Mouse (Mus musculus) spleen, adult 12 weeks (tissue): Measurements from ENCODE around the gene Rae1.

Experiments used
- DNase-seq: peaks from one replicate; pipeline ENCODE4 v3.0.0; 2022; ENCODE audit warnings: low spot score

The Rae1 gene

DNA sequence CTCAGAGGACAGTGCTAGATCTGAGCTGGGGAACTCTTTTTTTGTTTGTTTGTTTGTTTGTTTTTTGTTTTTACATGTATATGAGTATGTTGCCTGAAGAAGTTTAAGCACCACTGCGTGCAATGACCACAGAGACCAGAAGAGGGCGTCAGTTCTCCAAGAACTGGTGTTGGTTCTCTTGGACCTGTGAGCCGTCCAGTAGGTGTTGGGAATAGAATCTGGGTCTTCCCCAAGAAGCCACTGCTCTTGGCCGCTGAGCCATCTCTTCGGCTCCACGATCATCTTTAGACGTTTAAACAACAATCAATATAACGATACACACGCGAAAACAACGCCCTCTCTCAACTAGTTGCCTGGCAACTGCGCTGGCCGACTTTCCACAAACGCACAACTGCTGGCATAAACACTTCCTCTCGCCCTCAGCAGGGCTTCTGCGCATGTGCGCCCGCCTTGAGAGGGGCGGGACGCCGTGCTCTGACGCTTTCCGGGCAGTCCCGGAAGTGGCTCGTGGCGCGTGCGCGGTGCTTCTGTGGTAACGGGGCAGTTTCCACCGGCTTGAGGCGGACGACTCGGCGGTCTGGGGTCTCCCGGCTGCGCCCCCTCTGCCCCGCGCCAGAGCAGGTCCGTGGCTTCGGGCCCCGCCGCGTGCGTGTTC lies at the start of gene Rae1:
TSS of gene Rae1 (plus strand) at position 488 of the 655 bp plus-strand sequence.
- peak; percentile 100 for DNase-seq

DNA sequence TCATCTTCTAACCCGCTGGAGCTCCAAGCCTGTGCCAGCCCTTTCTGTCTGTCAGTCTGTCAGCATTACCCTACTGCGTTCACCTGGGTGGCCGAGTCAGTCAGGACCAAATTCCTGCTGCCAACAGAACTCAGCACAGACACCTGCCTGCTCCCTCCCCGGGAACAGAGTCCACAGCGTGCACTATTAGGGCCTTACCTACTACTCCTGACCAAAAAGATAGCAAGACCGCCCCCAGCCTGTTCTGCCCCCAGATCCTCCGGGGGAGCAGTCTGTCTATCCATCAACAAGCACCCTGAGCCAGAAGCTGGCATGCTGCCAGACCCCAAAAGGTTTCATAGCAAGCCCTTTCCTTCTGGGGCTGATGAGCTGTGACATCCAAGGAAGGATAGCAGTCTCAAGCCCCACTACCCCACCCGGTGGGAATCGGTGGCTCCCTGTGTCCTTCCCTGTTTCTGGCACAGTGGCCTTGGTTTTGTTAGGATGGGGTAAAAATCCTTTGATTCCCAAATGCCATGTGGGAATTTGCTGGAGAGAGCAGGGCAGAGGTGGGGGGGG lies 49.7 kb upstream of the Rae1 start:
- no peak for DNase-seq

DNA sequence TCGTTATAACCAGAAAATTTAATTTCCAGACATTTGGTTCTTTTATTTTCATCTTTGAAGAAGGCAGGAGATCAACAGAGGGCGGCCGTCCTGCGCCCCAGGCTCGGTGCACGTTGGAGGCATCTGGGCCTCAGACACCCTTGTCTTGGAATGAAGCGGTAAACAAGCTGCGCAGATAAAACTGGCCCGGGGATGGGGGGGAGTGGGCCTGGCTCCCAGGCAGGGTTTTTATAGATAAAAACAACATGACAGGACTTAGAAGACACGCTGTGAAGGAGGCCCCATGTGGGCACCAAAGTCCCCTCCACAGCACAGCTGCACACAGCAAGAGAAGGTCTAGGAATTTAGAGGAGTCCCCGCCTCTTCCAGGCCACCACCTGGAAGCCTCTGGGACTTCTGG lies 49.2 kb upstream of the Rae1 start:
- no peak for DNase-seq

DNA sequence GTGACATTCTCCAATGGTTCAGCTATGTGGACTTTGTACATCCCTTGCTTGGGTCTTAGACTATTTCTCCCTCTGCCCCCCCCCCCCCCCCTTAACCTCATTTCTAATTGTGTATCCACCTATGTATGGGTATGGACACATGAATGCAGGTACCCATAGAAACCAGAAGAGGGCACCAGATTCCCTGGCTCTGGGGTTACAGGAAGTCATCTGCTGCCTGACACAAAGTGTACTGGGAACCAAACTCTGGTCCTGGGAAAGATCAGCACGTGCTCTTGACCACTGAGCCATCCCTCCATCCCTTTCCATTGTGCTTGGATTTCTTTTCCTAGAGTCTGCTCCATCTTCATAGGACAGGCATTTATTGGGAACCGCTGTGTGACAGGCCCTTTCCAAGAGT lies 47.9 kb upstream of the Rae1 start:
- DNase-seq = no peak

DNA sequence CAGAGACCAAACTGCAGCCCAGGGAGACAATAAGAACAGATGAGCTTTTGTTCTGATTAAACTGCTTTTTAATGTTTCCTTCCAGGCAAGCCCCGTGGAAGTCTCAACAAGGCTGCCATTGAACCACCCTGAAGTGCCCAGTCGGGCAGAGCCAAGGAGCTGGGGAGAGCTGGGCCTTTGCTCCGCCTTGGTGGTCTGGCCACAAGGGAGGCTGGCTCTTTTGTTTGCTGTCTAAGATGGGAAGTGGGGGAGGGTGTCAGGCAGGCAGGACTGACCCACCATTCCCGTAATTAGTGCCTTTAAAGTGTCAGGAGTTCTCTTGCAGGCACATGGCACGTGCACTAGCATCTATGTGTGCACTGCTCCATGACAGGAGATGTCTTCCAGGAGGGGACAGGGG lies 41.3 kb upstream of the Rae1 start:
- DNase-seq = no peak

DNA sequence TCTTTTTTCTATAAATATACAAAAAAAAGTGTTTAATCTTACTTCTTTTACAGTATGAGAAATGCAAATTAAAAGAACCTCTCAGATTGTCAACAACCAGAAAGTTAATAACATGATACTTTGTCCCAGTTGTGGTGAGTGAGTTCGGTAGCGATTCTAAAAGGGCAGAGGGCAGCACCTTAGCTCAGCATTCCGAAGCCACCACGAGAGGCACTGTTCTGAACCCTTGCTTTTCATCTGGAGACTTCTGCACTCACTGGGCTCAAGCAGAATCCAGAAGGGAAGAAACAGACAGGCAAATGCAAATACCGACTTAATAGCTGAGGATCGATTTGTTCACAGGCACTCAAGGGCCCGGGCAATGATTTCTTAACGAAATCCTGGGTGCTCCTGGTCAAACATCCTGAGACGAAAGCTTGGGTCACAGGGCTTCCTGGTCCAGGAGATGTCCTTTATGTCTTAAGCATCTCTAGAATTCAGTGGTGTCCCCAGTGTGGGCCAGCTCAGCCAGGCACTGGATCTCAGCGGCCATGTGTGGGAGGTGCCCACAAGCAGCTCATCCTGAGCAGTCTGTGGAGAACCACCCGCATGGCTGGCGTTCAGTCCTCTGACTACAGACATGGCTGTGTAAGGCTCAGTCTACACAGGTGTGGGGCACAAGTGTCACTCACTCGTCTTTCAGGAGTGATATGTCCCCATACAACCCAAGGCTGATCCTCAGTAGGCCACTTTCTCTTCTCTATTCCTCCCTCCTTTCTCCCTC lies 40.7 kb upstream of the Rae1 start:
- no peak for DNase-seq

DNA sequence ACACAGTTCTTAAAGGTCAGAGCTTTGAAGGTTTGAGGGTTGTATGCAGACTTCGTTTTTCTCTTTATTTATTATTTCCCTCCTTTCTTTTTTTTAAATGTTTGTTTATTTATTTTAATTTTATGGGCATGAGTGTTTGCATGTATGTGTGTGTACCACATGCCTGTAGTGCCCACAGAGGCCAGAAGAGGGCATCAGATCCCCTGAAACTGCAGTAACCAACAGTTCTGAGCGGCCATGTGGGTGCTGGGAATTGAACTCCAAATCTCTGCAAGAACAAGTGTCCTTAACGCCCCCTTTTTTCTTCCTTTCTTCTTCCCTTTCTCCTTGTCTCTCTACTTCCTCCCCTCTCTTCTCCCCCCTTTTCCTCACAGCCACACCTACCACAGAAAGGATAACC lies 39.6 kb upstream of the Rae1 start:
- DNase-seq = no peak

DNA sequence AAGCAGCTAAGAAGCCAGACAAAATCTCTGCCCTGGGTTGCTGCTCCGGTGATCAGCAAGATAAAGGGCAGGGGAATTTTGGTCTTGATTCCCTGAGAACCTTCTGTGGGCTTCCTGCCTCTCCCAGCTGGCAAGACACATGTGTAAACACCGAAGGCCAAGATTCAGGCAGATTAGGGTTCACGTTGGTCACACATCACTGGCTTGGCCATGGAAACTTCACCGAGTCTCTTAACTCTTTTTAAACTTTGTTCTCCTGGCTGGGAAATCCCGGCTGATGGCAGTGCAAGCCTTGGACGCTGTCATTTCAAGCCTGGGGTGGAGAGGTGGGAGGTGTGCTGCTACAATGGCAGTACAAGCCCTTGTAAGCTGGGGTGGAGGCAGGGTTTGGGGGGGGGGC lies 38.7 kb upstream of the Rae1 start:
- no peak for DNase-seq

DNA sequence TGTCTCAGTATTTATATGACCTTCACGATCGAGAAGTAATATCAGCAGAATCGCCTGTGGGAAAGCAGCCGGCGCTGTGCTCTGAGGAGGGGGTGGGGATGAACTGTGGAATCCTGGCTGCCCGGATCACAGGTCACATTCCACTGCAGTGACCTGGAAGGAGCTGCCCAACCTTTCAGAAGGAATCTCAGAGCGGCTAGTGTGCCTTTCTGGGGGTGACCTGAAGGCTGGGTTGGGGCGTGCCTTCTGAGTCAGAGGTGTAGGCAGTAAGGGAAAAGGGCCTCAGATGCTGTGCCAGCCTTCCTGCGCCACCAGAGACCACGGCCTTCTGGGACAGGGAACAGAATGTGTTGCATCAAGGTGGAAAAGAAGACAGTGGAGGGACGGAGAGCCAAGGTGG lies 34.7 kb upstream of the Rae1 start:
- DNase-seq = no peak

DNA sequence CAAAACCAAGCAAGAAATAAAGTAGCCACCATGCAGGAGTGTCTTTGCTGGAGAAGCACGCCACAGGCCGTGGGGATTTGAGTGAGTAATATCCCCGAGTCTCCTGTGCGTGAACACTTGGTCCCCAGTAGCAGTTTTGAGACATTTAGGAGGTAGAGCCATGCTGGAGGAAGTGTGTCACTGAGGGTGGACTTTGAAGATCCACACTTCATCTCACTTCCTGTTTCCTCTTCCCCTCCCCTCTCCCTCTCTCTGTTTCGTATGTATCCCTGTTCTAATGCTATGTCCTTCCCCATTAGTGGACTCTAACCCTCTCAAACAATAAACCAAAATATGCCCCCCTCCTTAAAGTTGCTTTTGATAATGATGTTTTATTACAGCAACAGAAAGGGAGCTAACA lies 33.4 kb upstream of the Rae1 start:
- no peak for DNase-seq

DNA sequence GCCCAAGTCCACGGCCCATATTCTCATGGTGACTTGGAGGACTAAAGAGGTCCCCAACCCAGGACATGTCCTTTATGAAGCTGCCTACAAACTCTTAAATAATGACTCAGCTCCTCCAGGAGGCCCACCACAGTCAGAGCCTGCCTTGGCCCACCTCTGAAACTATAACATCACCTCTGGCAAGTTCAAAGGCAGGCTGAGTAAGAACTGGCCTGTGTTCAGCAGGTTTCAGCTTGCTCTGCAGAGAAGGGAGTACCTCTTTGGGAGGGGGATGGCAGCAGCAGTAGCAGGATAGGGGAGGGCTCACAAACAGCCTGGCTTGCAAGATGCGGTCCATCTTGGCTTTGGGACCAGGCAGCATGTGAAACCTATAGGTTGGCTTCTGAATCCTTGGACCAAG lies 28.1 kb upstream of the Rae1 start:
- no peak for DNase-seq

DNA sequence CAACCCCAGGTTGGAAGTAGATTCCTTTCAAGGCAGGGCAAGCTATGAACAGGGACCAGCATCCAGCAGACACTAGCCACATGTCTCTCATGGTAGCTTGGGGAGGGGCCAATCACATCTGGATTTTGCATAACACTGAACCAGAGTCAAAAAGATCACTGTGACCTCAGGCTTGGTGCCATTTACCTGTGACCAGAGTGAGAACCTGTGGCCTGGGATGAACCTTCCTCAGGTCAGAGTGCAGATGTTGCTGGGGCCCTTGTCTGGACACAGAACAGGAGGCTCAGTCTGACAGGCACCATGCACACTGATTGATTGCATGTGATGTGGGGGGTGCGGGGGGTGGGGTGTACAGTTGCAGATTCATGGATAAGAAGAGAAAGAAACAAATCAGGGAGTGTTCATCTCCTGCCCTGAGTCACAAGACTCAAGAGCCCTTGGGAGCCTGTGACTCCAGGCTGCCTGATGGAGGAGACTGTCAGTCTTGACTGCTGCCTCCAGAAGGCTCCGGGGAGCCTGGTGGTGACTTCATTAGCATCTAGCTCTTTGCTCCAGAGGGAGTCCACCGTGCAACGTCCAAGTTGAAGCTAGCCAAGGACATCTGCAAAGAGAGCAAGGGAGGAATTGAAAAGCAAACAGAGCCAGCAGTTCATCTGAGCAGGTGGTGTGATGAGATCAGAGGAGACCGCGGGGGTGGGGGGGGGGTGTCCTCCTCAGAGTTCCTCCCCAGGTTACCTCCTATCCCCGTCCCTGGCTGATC lies 25.9 kb upstream of the Rae1 start:
- DNase-seq = no peak

DNA sequence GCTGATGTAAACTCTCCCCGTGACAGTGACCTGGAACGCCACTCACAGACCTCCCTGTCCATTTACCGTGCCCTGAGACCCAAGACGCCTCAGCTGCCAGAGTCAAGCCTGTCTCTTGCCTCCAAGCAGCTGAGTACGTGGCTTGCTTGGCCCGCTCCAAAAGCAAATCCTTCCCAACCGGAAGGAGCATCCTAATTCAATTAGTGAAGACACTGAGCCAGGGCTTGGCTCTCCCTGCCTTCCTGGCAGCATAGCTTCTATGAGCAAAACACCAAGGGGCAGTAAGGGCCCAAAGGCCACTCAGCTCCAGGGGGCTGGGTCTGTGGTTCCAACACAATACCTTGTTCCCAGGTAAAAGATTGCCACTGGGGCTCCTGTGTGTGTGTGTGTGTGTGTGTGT lies 25.2 kb upstream of the Rae1 start:
- DNase-seq = no peak

DNA sequence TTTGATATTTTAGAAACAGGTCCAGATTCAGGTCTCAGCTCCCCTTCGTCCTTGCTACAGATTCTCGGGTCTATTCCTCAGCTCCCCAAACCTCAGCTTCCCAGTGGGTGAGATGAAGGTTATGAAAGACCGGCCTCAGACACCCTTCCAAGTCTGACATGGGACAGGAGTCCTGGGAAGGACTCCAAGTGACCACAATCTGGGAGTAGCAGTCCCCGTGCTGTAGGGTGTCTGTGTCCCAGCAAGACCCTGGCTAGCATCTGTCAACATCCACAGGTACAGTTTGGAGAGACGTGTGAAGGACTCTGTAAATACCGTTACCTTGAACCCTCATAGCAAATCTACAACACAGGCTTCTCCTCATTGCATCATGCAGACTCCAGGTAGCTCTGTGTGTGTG lies 24.8 kb upstream of the Rae1 start:
- DNase-seq = no peak

DNA sequence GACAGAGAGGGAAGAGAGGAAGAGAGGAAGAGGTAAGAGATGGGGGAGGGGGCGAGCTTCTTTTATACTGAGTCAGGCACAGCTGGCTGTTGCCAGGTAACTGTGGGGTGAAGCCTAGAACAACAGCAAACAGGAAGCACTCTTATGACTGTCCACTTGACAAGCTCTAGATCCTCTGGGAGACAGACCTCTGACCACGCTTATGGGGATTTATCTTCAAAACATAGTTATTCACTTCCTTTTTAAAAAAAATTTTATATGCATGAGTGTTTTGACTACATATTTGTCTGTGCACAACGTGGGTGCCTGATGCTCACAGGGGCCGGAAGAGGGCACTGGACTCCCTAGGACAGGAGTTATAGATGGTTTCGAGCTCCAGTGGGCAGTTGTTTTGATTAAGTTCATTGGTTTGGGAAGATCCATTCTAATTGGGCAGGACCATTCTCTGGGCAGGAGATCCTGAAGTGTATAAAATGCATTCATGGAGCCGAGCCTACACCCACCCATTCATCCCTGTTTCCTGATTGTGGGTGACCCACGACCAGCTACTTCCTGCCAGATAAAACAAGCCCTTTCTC lies 23.2 kb upstream of the Rae1 start:
- no peak for DNase-seq

DNA sequence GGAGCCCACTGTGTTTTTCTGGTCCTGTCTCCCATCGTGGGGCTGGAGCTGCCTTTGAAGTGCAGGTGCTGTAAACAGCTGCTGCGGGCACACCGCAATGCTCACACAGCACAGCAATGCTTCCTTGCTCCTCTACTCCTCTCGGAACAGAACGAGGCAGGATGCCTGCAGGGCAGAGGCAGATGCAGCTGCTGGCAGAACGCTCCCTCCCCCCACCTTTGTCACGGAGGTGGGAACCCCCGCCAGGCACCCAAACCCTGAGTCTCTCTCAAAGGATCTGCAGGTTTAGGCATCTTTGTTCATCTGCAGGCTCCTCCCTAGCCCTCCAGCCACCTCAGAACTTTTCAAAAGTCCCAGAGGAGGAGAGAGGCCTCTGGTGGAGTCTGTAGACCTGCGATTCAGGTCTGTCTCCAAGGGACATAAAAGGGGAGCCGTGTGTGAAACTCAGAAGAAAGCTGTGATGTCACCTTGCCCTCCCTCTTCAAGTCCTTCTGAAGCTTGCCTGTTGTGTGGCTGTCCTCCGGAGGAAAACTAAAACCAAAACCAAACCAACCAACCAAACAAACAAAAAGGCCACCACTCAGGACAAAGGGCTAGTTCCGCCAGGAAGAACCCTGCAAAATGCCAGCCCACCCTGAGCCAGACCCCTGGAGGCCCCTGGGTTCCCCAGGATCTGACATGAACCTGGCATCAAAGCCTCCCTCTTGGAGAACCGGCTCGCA lies 22.3 kb upstream of the Rae1 start, which contains the start of gene Spo11:
TSS of gene Spo11 (plus strand) at position 292 of the 722 bp plus-strand sequence.
- peak; percentile 15 for DNase-seq

DNA sequence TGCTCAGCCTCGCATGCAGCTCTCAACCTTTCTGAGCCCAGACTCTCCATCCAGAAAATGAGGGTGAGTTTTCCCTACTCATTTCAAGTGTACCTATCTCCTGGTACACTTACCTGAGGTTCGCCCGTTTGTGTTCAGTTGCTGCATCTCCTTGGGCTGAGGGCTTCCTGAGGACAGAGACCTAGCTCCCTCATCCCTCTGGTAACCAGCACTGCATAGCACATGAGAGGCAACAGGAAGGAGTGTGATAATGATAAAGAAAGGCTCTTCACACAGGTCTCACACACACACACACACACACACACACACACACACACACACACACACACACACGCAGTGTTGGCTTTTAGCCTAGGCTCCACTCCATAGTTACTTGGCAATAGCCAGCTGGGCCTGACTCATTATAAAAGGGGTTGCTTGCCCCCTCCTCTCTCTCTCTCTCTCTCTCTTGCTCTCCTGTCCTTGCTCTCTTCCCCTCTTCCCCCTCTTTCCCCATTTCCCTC lies 21.7 kb upstream of the Rae1 start:
- no peak for DNase-seq

DNA sequence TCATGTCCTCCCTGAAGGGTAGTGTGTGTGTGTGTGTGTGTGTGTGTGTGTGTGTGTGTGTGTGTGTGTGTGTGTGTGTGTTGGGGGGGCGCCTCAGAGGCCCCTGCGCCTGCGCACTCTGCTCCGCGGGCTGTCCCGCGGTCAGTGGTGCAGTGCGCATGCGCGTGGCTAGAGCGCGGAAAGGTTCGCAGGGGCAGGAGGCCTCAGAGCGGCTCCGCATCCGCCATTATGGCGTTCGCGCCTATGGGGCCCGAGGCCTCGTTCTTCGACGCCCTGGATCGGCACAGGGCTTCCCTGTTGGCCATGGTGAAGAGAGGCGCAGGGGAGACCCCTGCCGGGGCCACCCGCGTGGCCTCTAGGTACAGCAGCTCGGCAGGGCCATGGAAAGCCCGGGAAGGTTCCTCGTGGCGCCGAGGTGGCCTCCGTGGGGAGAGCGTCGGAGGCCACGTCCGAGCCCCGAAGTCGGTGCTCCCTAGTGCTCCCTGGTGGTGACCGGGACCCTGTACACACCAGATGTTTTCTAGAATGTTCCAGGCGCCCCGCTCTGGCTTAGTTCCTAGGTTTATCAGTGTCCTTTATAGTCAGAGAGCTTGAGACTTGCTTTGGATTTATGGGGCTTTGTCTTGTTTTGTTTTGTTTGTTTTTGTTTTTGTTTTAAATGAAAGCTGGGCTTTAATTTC lies 20.1 kb upstream of the Rae1 start:
- no peak for DNase-seq

DNA sequence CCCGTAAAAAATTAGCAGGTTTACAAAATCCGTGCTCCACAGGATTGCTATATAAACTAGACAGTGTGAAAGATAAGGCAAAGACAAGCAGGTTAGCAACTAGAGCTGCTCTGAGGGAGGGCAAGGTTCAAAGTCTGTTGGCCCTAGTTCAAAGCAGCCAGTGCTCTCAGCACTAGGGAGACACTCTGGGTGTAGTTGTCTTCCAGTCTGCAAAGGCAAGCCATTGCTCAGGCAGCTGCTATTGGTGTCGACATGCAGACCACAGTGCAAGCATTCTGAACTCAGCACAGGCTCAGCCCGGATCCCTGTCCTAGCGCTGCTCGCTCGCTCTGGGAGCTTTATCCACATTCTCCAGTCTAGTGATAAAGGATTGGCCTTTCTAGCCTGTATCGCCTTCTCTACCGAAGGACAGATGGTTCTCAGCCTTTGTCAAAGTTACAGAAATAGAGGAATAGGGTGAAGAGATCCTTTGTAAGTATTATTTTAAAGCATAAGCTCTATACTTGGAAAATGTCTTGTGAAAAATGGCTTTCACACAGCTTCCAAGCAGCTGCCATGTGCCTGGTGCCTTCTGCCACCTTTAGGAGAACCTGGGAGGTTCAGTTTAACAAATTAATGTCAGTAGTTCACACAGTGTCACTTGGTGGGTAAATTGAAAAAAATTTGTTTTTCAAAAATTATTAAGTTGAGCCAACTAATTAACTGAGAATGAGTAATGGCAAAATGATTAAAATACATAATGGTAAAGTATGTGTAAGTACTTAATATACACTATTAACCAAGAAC lies 16.9 kb upstream of the Rae1 start:
- DNase-seq = no peak

DNA sequence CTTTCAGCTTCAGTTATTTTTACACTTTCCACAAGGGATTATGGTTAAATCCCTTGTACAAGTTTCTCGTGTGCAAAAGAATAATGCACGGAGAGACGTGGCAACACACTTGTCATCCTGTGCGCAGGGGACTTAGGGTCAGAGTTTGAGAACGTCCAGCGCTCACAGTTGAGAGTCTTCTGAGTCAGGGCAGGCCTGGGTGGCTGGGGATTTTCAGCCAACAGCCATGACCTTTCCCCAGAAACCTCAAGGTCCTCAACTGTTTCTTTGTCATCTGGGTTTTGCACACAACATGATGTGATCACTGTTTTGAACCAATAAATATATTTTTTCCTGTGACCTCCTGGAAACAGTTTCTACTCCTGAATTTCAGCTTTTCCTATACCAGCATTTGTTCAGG lies 9.8 kb upstream of the Rae1 start:
- no peak for DNase-seq
